Mouse (Mus musculus) G1E (cell line): Measurements from ENCODE around the gene Fdx1. TPM values are rescaled to one million over a fixed set of nuclear protein-coding genes. Genes with fewer than 3 reads are reported as not detected.

ENCODE experiments used
- ATAC-seq: 2 replicates; pipeline ENCODE4 v1.8.0; 2016; ENCODE audit warnings: mild to moderate bottlenecking; ENCODE audit not compliant: insufficient number of reproducible peaks, poor library complexity, low FRiP score, severe bottlenecking; ENCODE audit errors: extremely low read depth
- DNase-seq: peaks from one replicate; pipeline ENCODE4 v3.0.0; 2012; ENCODE audit warnings: low spot score
- H3K27me3 ChIP-seq: 2 replicates; pipeline ENCODE4 v1.6.1; 2012; ENCODE audit warnings: mild to moderate bottlenecking, low read length, inconsistent platforms; ENCODE audit not compliant: insufficient read depth
- H3K36me3 ChIP-seq: replicated peaks from 2 replicates; pipeline ENCODE3; 2012; ENCODE audit warnings: mild to moderate bottlenecking, inconsistent platforms
- H3K4me1 ChIP-seq: 2 replicates; pipeline ENCODE4 v1.6.1; 2012; ENCODE audit warnings: low read depth, low read length, inconsistent platforms, mixed read lengths; ENCODE audit not compliant: insufficient read depth
- H3K4me3 ChIP-seq: 2 replicates; pipeline ENCODE4 v1.5.1; 2012; ENCODE audit warnings: low read depth, mild to moderate bottlenecking, inconsistent platforms, low read length, moderate library complexity, mixed read lengths
- H3K9me3 ChIP-seq: replicated peaks from 2 replicates; pipeline ENCODE4 v1.6.1; 2012; ENCODE audit warnings: inconsistent platforms
- CTCF ChIP-seq: IDR thresholded peaks from 2 replicates; pipeline ENCODE4 v1.5.1; 2012; ENCODE audit warnings: low read depth, low read length, inconsistent platforms, mixed read lengths
- GATA1 ChIP-seq: IDR thresholded peaks from 2 replicates; pipeline ENCODE4 v1.6.1; 2012; ENCODE audit warnings: borderline replicate concordance, low read length, inconsistent platforms, mixed read lengths
- GATA2 ChIP-seq: IDR thresholded peaks from 2 replicates; pipeline ENCODE4 v1.6.1; 2012; ENCODE audit warnings: low read depth, low read length, inconsistent platforms, borderline replicate concordance
- POLR2AphosphoS5 ChIP-seq: IDR thresholded peaks from 2 replicates; pipeline ENCODE4 v1.6.1; 2012; ENCODE audit warnings: low read depth, low read length, inconsistent platforms; ENCODE audit not compliant: insufficient replicate concordance
- TAL1 ChIP-seq: conservative IDR thresholded peaks from 2 replicates; pipeline ENCODE4 v1.6.1; 2012; ENCODE audit warnings: low read depth, low read length, inconsistent platforms, mixed read lengths
- polyA plus RNA-seq: library from polyadenylated mRNA; stranded (reverse); fragments of >175 nt; gene quantifications from 2 replicates; pipeline ENCODE4 v1.2.3, GENCODE M21; 2012
- total RNA-seq, 2 experiments: library from RNA; stranded (forward) in 1 of 2; stranded (reverse) in 1 of 2; fragments of 200-1000 nt in 1 of 2; fragments of >200 nt in 1 of 2; fragmentation: Nextera tagmentation in 1 of 2; gene quantifications; 2 replicates each; pipeline ENCODE4 v1.2.3; 2014 to 2017

Fdx1 gene
- total and polyA plus RNA-seq, 3 experiments, result 12.0 to 43.9 (median 21.4) TPM

- H3K36me3 ChIP-seq, result no peaks in the 10 kb centered on the region
- no peak for TF ChIP-seq POLR2AphosphoS5
- TF ChIP-seq GATA1, result no peak
- TF ChIP-seq GATA2, result no peak
- TF ChIP-seq CTCF, result peak; percentile 32; the same call in 1 of the 2 replicates
- peaks cover 5% of the 10 kb centered on the region for H3K27me3 ChIP-seq
- ATAC-seq, result no peak
- H3K4me3 ChIP-seq, result no peak overlapping the region
- DNase-seq, result no peak
- peaks cover 18% of the 10 kb centered on the region for H3K4me1 ChIP-seq
- H3K9me3 ChIP-seq, result no peaks in the 10 kb centered on the region
These were observed 3.0 kb upstream of the Fdx1 start for GRCm38 (mm10) chr9:51966373-51966772.

- ATAC-seq, result no peak
- DNase-seq, result no peak
- Histone ChIP-seq H3K4me3 (no peak overlapping the region), H3K27me3 (peaks cover 5% of the 10 kb centered on the region; the same call in 1 of the 2 replicates), H3K36me3 (peaks cover 5% of the 10 kb centered on the region), H3K4me1 (peaks cover 22% of the 10 kb centered on the region), H3K9me3 (no peaks in the 10 kb centered on the region)
- no peak for TF ChIP-seq GATA2
- TF ChIP-seq GATA1, result no peak
- no peak for TF ChIP-seq CTCF
- no peak for TF ChIP-seq TAL1
- no peak for TF ChIP-seq POLR2AphosphoS5
These were observed 754 bp upstream of the Fdx1 start for GRCm38 (mm10) chr9:51964110-51964509.

GRCm38 (mm10) chr9:51961190-51961909 lies 2.0 kb downstream of the Fdx1 start:
- H3K27me3 ChIP-seq, result no peaks in the 10 kb centered on the region
- peaks cover 13% of the 10 kb centered on the region for H3K36me3 ChIP-seq
- H3K4me1 ChIP-seq, result peaks cover 24% of the 10 kb centered on the region
- H3K9me3 ChIP-seq, result no peaks in the 10 kb centered on the region
- ATAC-seq (no peak), DNase-seq (no peak)
- no peak overlapping the region for H3K4me3 ChIP-seq
- TF ChIP-seq CTCF, result no peak
- TF ChIP-seq POLR2AphosphoS5, result no peak
- no peak for TF ChIP-seq TAL1
- no peak for TF ChIP-seq GATA2
- no peak for TF ChIP-seq GATA1

GRCm38 (mm10) chr9:51960331-51960730 lies 3.0 kb downstream of the Fdx1 start:
- DNase-seq, result no peak
- H3K4me3 ChIP-seq, result no peak overlapping the region
- H3K36me3 ChIP-seq, result peaks cover 21% of the 10 kb centered on the region
- peaks cover 24% of the 10 kb centered on the region for H3K4me1 ChIP-seq
- no peaks in the 10 kb centered on the region for H3K9me3 ChIP-seq
- H3K27me3 ChIP-seq, result no peaks in the 10 kb centered on the region
- no peak for ATAC-seq
- TF ChIP-seq CTCF, result no peak
- no peak for TF ChIP-seq GATA1
- no peak for TF ChIP-seq POLR2AphosphoS5
- TF ChIP-seq GATA2, result no peak
- no peak for TF ChIP-seq TAL1

- no peak for ATAC-seq
- DNase-seq, result no peak
- peaks cover 22% of the 10 kb centered on the region for H3K4me1 ChIP-seq
- H3K9me3 ChIP-seq, result no peaks in the 10 kb centered on the region
- TF ChIP-seq GATA2 (no peak), TAL1 (no peak), CTCF (no peak), POLR2AphosphoS5 (no peak), GATA1 (no peak)
- no peak overlapping the region for H3K4me3 ChIP-seq
- peaks cover 32% of the 10 kb centered on the region for H3K36me3 ChIP-seq
- no peaks in the 10 kb centered on the region for H3K27me3 ChIP-seq
These were observed 4.4 kb downstream of the Fdx1 start for GRCm38 (mm10) chr9:51958981-51959380.

- ATAC-seq, result no peak
- DNase-seq, result no peak
- H3K27me3 ChIP-seq, result no peaks in the 10 kb centered on the region
- TF ChIP-seq GATA1, result no peak
- H3K36me3 ChIP-seq, result peaks cover 43% of the 10 kb centered on the region
- H3K9me3 ChIP-seq, result no peaks in the 10 kb centered on the region
- peaks cover 16% of the 10 kb centered on the region for H3K4me1 ChIP-seq
- no peak overlapping the region for H3K4me3 ChIP-seq
These were observed 6.3 kb downstream of the Fdx1 start for GRCm38 (mm10) chr9:51957025-51957424.
